Mouse (Mus musculus) small intestine, adult 2 months (tissue): ENCODE data around the gene Sh3yl1.

Experiments
- CTCF ChIP-seq: fragments of 200-500 bp; IDR thresholded peaks from 2 replicates; pipeline ENCODE4 v1.5.1; 2012; ENCODE audit warnings: low read depth, mild to moderate bottlenecking, control low read depth, inconsistent platforms, low read length, moderate library complexity, mixed read lengths; ENCODE audit not compliant: insufficient replicate concordance, insufficient read length; ENCODE audit errors: extremely low read depth
- POLR2A ChIP-seq: fragments of 200-500 bp; IDR thresholded peaks from 2 replicates; pipeline ENCODE4 v1.6.1; 2012; ENCODE audit warnings: low read depth, mild to moderate bottlenecking, control low read depth, inconsistent platforms, low read length, moderate library complexity

DNA sequence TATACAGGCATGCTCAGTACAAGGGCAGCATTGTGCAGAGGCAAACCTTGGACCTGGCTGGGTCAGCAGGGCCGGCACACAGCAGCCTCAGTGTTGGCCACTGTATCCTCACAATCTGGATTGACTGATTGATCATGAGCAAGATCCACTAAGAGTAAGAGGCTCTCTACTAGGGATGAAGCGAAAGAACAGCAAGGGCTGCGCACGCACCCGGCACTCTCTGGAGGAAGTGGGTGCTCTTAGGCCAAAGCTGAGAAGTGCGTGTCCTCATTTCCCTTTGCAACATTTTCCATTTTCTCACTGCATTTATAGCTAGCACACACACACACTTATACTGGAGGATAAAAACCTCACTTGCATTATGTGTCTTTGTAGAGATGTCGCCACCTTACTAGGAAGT lies 20.0 kb upstream of the Sh3yl1 start:
- TF ChIP-seq CTCF = no peak
- no peak for TF ChIP-seq POLR2A
